Mouse (Mus musculus): Measurements from ENCODE around the gene Btnl1. TPM values are rescaled to one million over a fixed set of nuclear protein-coding genes. Genes with fewer than 3 reads are reported as not detected.

The Btnl1 gene
- total RNA-seq (2012; rRNA removed) (0.08 TPM in 1 of 2 replicates, not detected in the other), total RNA-seq (2014; rRNA removed) (0.14 TPM in 1 of 2 replicates, not detected in the other), polyA plus RNA-seq (2012; ENCODE audit: insufficient read length, low read depth) (0.11 TPM in 1 of 2 replicates, not detected in the other)

DNA sequence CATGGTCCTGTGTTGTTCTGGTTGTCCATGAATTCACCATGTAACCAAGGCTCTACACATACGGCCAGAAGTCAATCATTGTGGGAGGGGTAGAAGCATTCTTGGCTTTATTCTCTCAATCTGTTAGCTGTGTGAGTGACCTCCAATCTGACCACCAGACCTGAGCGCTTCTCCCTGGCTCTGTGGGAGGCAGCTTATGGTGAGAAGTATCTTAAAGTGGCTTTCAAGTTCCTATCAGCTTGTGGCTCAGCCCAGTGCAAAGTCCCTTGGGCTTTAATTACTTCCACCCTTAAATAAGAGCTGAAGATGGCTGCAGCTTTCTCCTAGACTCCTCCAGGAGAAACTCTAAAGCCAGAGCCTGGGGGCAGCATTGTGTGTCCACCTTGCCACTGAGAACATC, at the start of gene Btnl1:
TSS of gene Btnl1 (plus strand) at position 286 of the 400 bp plus-strand sequence.
- Histone ChIP-seq H3K27ac (ENCODE audit: insufficient read depth, low read depth) (no peak within 1 kb of the TSS), H3K4me2 (ENCODE audit: insufficient read depth, low read depth, poor library complexity, severe bottlenecking) (no peak within 1 kb of the TSS; the same call in 1 of the 2 replicates), H3K79me2 (replicated peaks; ENCODE audit: control insufficient read depth, extremely low read depth, insufficient read depth, poor library complexity, severe bottlenecking) (no peaks in the 10 kb centered on the region), H3K36me3 (replicated peaks in 1 of 2; ENCODE audit: control insufficient read depth in 1 of 2, insufficient read depth in 1 of 2, low read length in 1 of 2) (peaks cover 0 to 2% of the 10 kb centered on the region in 2 experiments), H3K9ac (ENCODE audit: insufficient read depth, low read depth) (no peak within 1 kb of the TSS), H3K27me3 (replicated peaks) (no peaks in the 10 kb centered on the region), H3K4me1 (ENCODE audit: control insufficient read depth in 1 of 2, insufficient read depth in 2 of 2) (peaks cover 21 to 39% of the 10 kb centered on the region in 2 experiments), H3K9me3 (replicated peaks; ENCODE audit: low read length) (peaks cover 4% of the 10 kb centered on the region), H3K4me3 (replicated peaks in 1 of 3; ENCODE audit: low read depth in 2 of 3, low read length in 2 of 3, poor library complexity in 1 of 3) (no peak within 1 kb of the TSS)
- in situ Hi-C loops (cut with MboI; ENCODE audit: low pct_ligation_motif_present, low pct_unique_long_range_greater_than_20kb, low sequenced_read_pairs) (no loop called here), dilution Hi-C loops (cut with MboI; ENCODE audit: extremely low pct_ligation_motif_present, extremely low pct_unique_long_range_greater_than_20kb, low sequenced_read_pairs) (no loop called here)
- no peak for DNase-seq (ENCODE audit: extremely low read depth)
- TF ChIP-seq TBP (conservative IDR thresholded peaks at IDR 0.05; ENCODE audit: low read depth, low read length) (no peak), JUND (conservative IDR thresholded peaks at IDR 0.05; ENCODE audit: low read depth, low read length) (no peak)

DNA sequence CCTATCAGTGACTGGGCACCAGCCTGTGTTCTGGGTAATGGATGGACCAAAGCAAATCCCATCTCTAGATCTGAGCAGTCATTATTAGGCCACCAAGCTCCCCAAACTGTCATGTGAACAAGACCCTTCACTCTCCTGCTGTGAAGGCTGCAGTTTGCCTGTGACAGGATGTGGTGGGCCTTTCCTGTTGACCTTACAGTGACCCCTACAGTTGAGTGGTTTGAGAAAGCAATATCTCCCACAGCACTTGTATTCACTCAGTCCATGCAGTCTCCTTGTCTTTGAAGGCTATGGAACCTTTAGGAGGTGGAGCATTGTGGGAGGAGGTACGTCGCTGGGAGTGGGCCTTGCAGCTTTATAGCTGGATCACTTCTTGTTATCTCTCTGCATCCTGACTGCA, 47.1 kb upstream of the Btnl1 start:
- H3K9ac ChIP-seq (ENCODE audit: insufficient read depth, low read depth), result no peak overlapping the region; the same call in 1 of the 2 replicates
- H3K4me1 ChIP-seq (ENCODE audit: control insufficient read depth in 1 of 2, insufficient read depth in 2 of 2), result peaks cover 15 to 61% of the 10 kb centered on the region in 2 experiments
- H3K4me3 ChIP-seq (replicated peaks in 1 of 3; ENCODE audit: low read depth in 2 of 3, low read length in 2 of 3, poor library complexity in 1 of 3), result no peak overlapping the region
- H3K27ac ChIP-seq (ENCODE audit: insufficient read depth, low read depth), result peak overlapping the region; percentile 47
- H3K27me3 ChIP-seq (replicated peaks), result no peaks in the 10 kb centered on the region
- dilution Hi-C loops (cut with MboI; ENCODE audit: extremely low pct_ligation_motif_present, extremely low pct_unique_long_range_greater_than_20kb, low sequenced_read_pairs), result no loop called here
- no peaks in the 10 kb centered on the region for H3K79me2 ChIP-seq (replicated peaks; ENCODE audit: control insufficient read depth, extremely low read depth, insufficient read depth, poor library complexity, severe bottlenecking)
- in situ Hi-C loops (cut with MboI; ENCODE audit: low pct_ligation_motif_present, low pct_unique_long_range_greater_than_20kb, low sequenced_read_pairs), result no loop called here
- DNase-seq (ENCODE audit: extremely low read depth), result peak; percentile 70
- H3K9me3 ChIP-seq (replicated peaks; ENCODE audit: low read length), result peaks cover 9% of the 10 kb centered on the region
- TF ChIP-seq MYC (IDR thresholded peaks at IDR 0.05; ENCODE audit: low read depth, low read length) (0 out of 2 replicates have a peak, but pooled peaks have one; percentile 26), BHLHE40 (IDR thresholded peaks at IDR 0.05; ENCODE audit: low read depth, low read length) (peak; percentile 67), CHD2 (IDR thresholded peaks at IDR 0.05; ENCODE audit: low read length) (peak; percentile 40; the same call in 1 of the 2 replicates), USF2 (conservative IDR thresholded peaks at IDR 0.05; ENCODE audit: low read depth, low read length) (no peak), ETS1 (conservative IDR thresholded peaks at IDR 0.05; ENCODE audit: low read depth, low read length) (peak; percentile 50; the same call in 1 of the 2 replicates), E2F4 (IDR thresholded peaks at IDR 0.05; ENCODE audit: insufficient replicate concordance, low read depth, low read length) (no peak), TCF12 (IDR thresholded peaks at IDR 0.05; ENCODE audit: low read depth, low read length) (peak; percentile 36; the same call in 1 of the 2 replicates), USF1 (IDR thresholded peaks at IDR 0.05; ENCODE audit: low read depth, low read length) (no peak), PAX5 (IDR thresholded peaks at IDR 0.05; ENCODE audit: low read length) (no peak), MXI1 (IDR thresholded peaks at IDR 0.05; ENCODE audit: low read depth, low read length) (no peak), EP300 (IDR thresholded peaks at IDR 0.05; ENCODE audit: low read length) (peak; percentile 39; the same call in 1 of the 2 replicates), MAX (IDR thresholded peaks at IDR 0.05; ENCODE audit: low read length) (peak; percentile 30; the same call in 1 of the 2 replicates), CTCF (conservative IDR thresholded peaks at IDR 0.05 in 1 of 2, IDR thresholded peaks at IDR 0.05 in 1 of 2; ENCODE audit: low read depth in 2 of 2, low read length in 2 of 2) (peak in 1 of 2 experiments; percentile 7; a peak in 1 of 4 replicates), ZNF384 (IDR thresholded peaks at IDR 0.05; ENCODE audit: low read depth, low read length) (peak; percentile 64), SIN3A (IDR thresholded peaks at IDR 0.05; ENCODE audit: low read length) (peak; percentile 43; the same call in 1 of the 2 replicates)
- H3K36me3 ChIP-seq (replicated peaks in 1 of 2; ENCODE audit: control insufficient read depth in 1 of 2, insufficient read depth in 1 of 2, low read length in 1 of 2), result peaks cover 4 to 34% of the 10 kb centered on the region in 2 experiments
- 0 out of 2 replicates have a peak overlapping the region, but pooled peaks have one; percentile 5 for H3K4me2 ChIP-seq (ENCODE audit: insufficient read depth, low read depth, poor library complexity, severe bottlenecking)
